Mouse (Mus musculus) stomach, postnatal 0 days (tissue): ENCODE data around the gene Tcn2.

Experiments
- CTCF ChIP-seq: IDR thresholded peaks from 2 replicates; pipeline ENCODE4 v1.5.1; 2016; ENCODE audit warnings: antibody characterized with exemption, low read depth, mild to moderate bottlenecking, moderate library complexity
- EP300 ChIP-seq: optimal IDR thresholded peaks from 2 replicates; pipeline ENCODE3; 2016; ENCODE audit warnings: antibody characterized with exemption

- TF ChIP-seq CTCF (no peak), EP300 (no peak)
Observed at GRCm38 (mm10) chr11:3925916-3926315, 6.0 kb downstream of the Tcn2 start.
